Mouse (Mus musculus) heart, adult 2 months (tissue): ENCODE measurements around the gene Oprm1. TPM values are rescaled to one million over a fixed set of nuclear protein-coding genes. Genes with fewer than 3 reads are reported as not detected.

Experiments
- DNase-seq, 2 experiments: peaks; one replicate each; pipeline ENCODE4 v3.0.0; 2021
- H3K27ac ChIP-seq: fragments of 200-600 bp; 2 replicates; pipeline ENCODE4 v1.8.1; 2022
- H3K27me3 ChIP-seq: fragments of 200-500 bp; 2 replicates; pipeline ENCODE4 v1.6.1; 2012; ENCODE audit warnings: mild to moderate bottlenecking, low read length, inconsistent platforms, mixed read lengths; ENCODE audit not compliant: control insufficient read depth, insufficient read depth
- H3K36me3 ChIP-seq: fragments of 200-500 bp; 2 replicates; pipeline ENCODE4 v1.6.1; 2012; ENCODE audit warnings: low read length, inconsistent platforms; ENCODE audit not compliant: control insufficient read depth, insufficient read depth
- H3K4me1 ChIP-seq: fragments of 200-500 bp; 2 replicates; pipeline ENCODE4 v1.6.1; 2011; ENCODE audit warnings: low read length; ENCODE audit not compliant: control insufficient read depth, insufficient read depth
- H3K4me3 ChIP-seq: fragments of 200-600 bp; 2 replicates; pipeline ENCODE4 v1.8.1; 2022
- H3K79me2 ChIP-seq: fragments of 200-500 bp; replicated peaks from 2 replicates; pipeline ENCODE4 v1.6.1; 2012; ENCODE audit warnings: mild to moderate bottlenecking, inconsistent platforms, low read length, moderate library complexity, mixed read lengths; ENCODE audit not compliant: control insufficient read depth, insufficient read depth
- H3K9ac ChIP-seq: fragments of 200-500 bp; 2 replicates; pipeline ENCODE4 v1.6.1; 2012; ENCODE audit warnings: low read depth, mild to moderate bottlenecking, control low read depth, inconsistent platforms, low read length, mixed read lengths
- CTCF ChIP-seq: fragments of 200-600 bp; IDR thresholded peaks from 2 replicates; pipeline ENCODE4 v1.8.1; 2022; ENCODE audit warnings: antibody characterized with exemption, mild to moderate bottlenecking, moderate library complexity
- EP300 ChIP-seq: fragments of 200-500 bp; IDR thresholded peaks from 2 replicates; pipeline ENCODE4 v1.6.1; 2011; ENCODE audit warnings: low read depth, low read length, control low read depth; ENCODE audit not compliant: insufficient read depth
- POLR2A ChIP-seq: fragments of 200-500 bp; IDR thresholded peaks from 2 replicates; pipeline ENCODE4 v1.6.1; 2011; ENCODE audit warnings: mild to moderate bottlenecking, low read depth, low read length, control low read depth; ENCODE audit not compliant: insufficient read depth
- WGBS: fragments of 180-500 bp; shearing (Covaris S2); methylation state at CpG from one replicate; pipeline ENCODE4 v1.1.7; 2018; 5-methylcytosine and 5-hydroxymethylcytosine counted together
- intact Hi-C: fragments of 180-260 bp; cut with DNase I; formaldehyde crosslinking; loops from one replicate; pipeline ENCODE4 v1.15.1; 2025
- polyA plus RNA-seq: library from polyadenylated mRNA; depleted of rRNA; stranded (reverse); fragments of >200 nt; gene quantifications from 2 replicates; pipeline ENCODE4 v1.2.3, GENCODE M21; 2012
- total RNA-seq, 2 experiments: library from RNA; stranded (reverse); gene quantifications; 2 replicates each; pipeline ENCODE4 v1.2.3; 2021

Oprm1 gene
- total and polyA plus RNA-seq, 3 experiments, result not detected

DNA sequence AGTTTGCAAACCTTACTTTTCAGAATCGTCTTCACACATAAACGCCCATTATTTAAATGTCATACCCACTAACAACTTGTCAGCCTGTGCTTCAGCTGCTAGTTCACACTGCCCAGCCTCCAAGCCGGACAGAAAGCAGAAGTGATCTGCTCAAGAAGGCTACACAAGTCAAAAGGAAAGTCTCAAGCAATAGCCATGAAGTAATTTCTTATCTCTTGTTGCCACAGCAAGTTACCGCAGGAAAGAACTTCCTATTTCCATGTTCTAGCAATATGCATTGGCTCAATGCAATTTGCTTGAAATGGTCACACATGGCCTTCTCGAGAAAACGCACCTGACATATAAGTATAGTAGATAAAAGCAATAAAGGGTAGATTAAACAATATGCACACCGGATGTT is 304.7 kb downstream of the Oprm1 start:
- DNase-seq, result peak in 1 of 2 experiments; percentile 18
- Histone ChIP-seq H3K79me2 (no peaks in the 10 kb centered on the region), H3K4me3 (no peak overlapping the region), H3K27me3 (no peaks in the 10 kb centered on the region), H3K9ac (no peak overlapping the region), H3K27ac (no peak overlapping the region), H3K4me1 (no peaks in the 10 kb centered on the region), H3K36me3 (no peaks in the 10 kb centered on the region)
- intact Hi-C loops, result no loop called here
- 61% methylated on average over 7 of the region's 7 CpGs for WGBS
- TF ChIP-seq EP300 (no peak), CTCF (no peak), POLR2A (no peak)

DNA sequence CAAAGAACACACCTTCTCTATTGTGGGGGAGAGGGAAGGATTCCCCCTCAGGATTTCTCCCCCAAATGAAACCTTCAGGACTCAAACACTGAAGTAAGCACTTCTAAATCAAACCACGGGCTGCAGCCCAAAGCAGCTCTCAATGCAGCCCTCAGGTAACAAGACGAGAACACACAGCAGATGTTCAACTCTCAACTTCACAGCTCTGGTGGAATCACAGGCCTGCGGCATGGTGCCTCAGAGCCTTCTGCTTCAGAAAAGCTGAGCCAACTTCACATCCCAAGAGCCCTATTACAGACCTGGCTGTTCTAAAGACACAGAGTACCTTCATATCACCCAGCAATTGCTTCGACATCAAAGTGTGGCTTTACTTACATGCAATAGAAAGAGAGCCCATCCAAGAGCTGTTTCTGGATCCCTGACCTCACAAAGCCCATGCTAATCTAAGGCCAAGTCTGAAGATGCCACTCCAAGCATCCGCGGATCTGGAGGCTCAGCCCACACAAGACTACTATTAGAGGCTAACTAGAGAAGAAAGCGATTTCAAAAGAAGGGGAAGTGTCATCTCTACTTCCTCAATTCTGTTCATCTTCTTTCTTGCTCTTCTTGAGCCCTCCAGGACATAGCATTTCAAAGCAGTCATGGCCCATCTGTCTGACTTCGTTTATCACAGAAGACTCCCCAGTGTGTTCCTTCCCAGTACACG is 305.6 kb downstream of the Oprm1 start:
- WGBS, result 73% methylated on average over 9 of the region's 9 CpGs
- DNase-seq, result peak in 1 of 2 experiments; percentile 11
- no peaks in the 10 kb centered on the region for H3K79me2 ChIP-seq
- H3K36me3 ChIP-seq, result no peaks in the 10 kb centered on the region
- no peak overlapping the region for H3K27ac ChIP-seq
- no peaks in the 10 kb centered on the region for H3K27me3 ChIP-seq
- H3K4me3 ChIP-seq, result no peak overlapping the region
- H3K4me1 ChIP-seq, result no peaks in the 10 kb centered on the region
- no peak overlapping the region for H3K9ac ChIP-seq
- intact Hi-C loops, result no loop called here
- no peak for TF ChIP-seq POLR2A
- no peak for TF ChIP-seq CTCF
- TF ChIP-seq EP300, result no peak

DNA sequence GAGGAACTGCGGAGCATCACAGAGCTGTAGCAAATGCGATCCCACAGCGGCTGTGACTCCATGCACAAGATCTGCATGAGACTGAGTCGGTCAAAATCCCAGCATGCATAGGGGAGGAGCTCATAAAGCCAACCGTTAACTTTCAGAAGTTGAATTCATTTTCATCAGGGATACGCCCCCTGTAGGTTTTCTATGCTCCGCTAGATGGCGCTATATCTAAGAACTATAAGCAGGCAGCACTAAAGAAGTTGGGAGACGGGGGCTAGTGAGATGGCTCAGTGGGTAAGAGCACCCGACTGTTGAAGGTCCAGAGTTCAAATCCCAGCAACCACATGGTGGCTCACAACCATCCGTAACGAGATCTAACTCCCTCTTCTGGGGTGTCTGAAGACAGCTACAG is 310.3 kb downstream of the Oprm1 start:
- no peaks in the 10 kb centered on the region for H3K36me3 ChIP-seq
- H3K4me1 ChIP-seq, result no peaks in the 10 kb centered on the region
- H3K27me3 ChIP-seq, result no peaks in the 10 kb centered on the region
- TF ChIP-seq POLR2A (no peak), CTCF (peak; percentile 60), EP300 (no peak)
- H3K79me2 ChIP-seq, result no peaks in the 10 kb centered on the region
- no peak overlapping the region for H3K9ac ChIP-seq
- WGBS, result 61% methylated on average over 12 of the region's 12 CpGs
- no peak overlapping the region for H3K27ac ChIP-seq
- no peak for DNase-seq
- intact Hi-C loops, result no loop called here
- H3K4me3 ChIP-seq, result no peak overlapping the region

- Histone ChIP-seq H3K4me3 (no peak overlapping the region), H3K9ac (no peak overlapping the region), H3K27me3 (no peaks in the 10 kb centered on the region), H3K4me1 (no peaks in the 10 kb centered on the region), H3K79me2 (no peaks in the 10 kb centered on the region), H3K27ac (no peak overlapping the region), H3K36me3 (no peaks in the 10 kb centered on the region)
- intact Hi-C loops, result no loop called here
- 89% methylated on average over 2 of the region's 2 CpGs for WGBS
- TF ChIP-seq CTCF (no peak), EP300 (no peak), POLR2A (no peak)
- DNase-seq, result no peak
These were observed 310.8 kb downstream of the Oprm1 start for GRCm38 (mm10) chr10:7069090-7069489.

- Histone ChIP-seq H3K4me1 (no peaks in the 10 kb centered on the region), H3K36me3 (no peaks in the 10 kb centered on the region), H3K27ac (no peak overlapping the region), H3K79me2 (no peaks in the 10 kb centered on the region), H3K4me3 (no peak overlapping the region), H3K9ac (no peak overlapping the region), H3K27me3 (no peaks in the 10 kb centered on the region)
- no peak for DNase-seq
- TF ChIP-seq CTCF (no peak), EP300 (no peak), POLR2A (no peak)
- 58% methylated on average over 8 of the region's 8 CpGs for WGBS
- intact Hi-C loops, result loop anchor here (10.0 kb wide), 1 partner anchor 1035 kb away; no protein-coding TSS in a partner anchor
These were observed 312.0 kb downstream of the Oprm1 start for GRCm38 (mm10) chr10:7070100-7070835.

GRCm38 (mm10) chr10:7070924-7071323 is 312.6 kb downstream of the Oprm1 start:
- Histone ChIP-seq H3K4me1 (no peaks in the 10 kb centered on the region), H3K4me3 (no peak overlapping the region), H3K27ac (no peak overlapping the region), H3K27me3 (no peaks in the 10 kb centered on the region), H3K9ac (no peak overlapping the region), H3K79me2 (no peaks in the 10 kb centered on the region), H3K36me3 (no peaks in the 10 kb centered on the region)
- WGBS, result 84% methylated on average over 5 of the region's 5 CpGs
- DNase-seq, result no peak
- TF ChIP-seq CTCF (no peak), EP300 (no peak), POLR2A (no peak)
- intact Hi-C loops, result loop anchor here (10.0 kb wide), 1 partner anchor 1036 kb away; no protein-coding TSS in a partner anchor
